10 mouse cellular contexts compared by ENCODE assay signal in the genomic region with DNA sequence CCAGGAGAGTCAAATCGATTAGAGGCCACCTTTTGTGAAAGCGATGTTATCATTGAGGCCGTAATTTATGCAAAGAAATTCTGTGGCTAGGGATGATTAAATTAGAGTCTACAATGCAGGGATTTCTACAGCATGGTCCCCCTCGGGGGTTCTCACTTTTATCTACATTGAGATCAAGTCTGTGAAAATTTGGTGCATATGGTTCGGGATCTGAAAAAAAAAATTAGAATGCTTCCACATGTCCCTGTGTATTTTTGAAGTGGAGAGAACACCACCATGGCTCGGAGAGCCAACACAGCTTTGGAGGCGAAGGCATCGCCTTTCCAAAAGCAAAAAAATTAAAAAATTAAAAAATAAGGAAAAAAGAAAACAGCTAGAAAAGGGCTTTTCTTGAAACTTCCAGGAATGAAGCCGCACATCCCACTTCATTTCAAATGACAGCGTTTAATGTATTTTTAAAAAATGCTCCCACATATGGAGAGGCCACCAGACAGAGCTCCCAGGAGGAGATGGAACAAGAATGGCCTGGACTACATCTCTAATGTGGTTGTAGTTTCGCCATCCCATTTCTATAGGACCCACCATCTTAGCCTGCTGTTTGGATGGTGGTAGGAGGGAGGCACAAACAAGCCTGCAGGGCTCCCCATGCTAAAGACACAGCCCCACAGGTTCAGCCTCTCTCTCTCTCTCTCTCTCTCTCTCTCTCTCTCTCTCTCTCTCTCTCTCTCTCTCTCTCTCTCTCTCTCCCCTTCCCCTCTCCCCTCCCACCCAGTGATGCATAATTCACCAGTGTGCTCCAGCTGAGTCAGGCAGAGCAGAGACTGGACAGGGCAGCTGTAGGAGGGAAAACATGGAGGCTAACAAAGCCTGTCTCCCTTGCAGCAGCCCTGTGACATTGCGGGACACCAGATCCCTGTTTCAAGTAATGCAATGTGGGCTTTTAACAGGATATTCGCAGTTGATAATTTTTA.
DNase-seq lines count a peak whose midpoint lies in the region; ATAC-seq and TF ChIP-seq lines count a peak whose summit lies in the region.
"Had no signal": no experiment of that assay in that cellular context is flagged by ENCODE, and none has a peak within 500 bp of the region (broad histone marks: within the 10 kb centered on the region; RNA-seq: fewer than 3 reads in every experiment).

No protein-coding gene starts in this region.

- no peaks in the 10 kb centered on the region for H3K27me3 ChIP-seq in forebrain, embryonic 16.5 days (replicated peaks; ENCODE audit: control insufficient read depth, insufficient read depth, low read length)
- H3K27me3 ChIP-seq: lung, embryonic 15.5 days had no signal

- DNase-seq in left cerebral cortex, adult 2 months (ENCODE audit: extremely low spot score in 1 of 2, low spot score in 2 of 2): no peak
- DNase-seq in left cerebral cortex, adult 8-10 months (ENCODE audit: low spot score in 2 of 2): no peak
- peak; percentile 64 for DNase-seq in mesoderm, embryonic 11.5 days (ENCODE audit: low read depth, low spot score)
- DNase-seq in retina, embryonic 14.5 days (ENCODE audit: low spot score): peak; percentile 52
- DNase-seq in cerebellum, adult 9-10 months: no peak
- no peak for DNase-seq in lung, postnatal 36 days
- no peak for DNase-seq in gastrocnemius, adult 2 months
- DNase-seq: thymus, postnatal 4 days had no signal

- peaks cover 33% of the 10 kb centered on the region for H3K4me1 ChIP-seq in forebrain, embryonic 16.5 days (replicated peaks; ENCODE audit: control insufficient read depth, insufficient read depth, low read length)

- peak; percentile 57 for ATAC-seq in forebrain, embryonic 16.5 days

- no peak overlapping the region for H3K4me3 ChIP-seq in left cerebral cortex, adult 2 months
- no peak overlapping the region for H3K4me3 ChIP-seq in forebrain, embryonic 16.5 days (replicated peaks; ENCODE audit: low read length)
- no peak overlapping the region for H3K4me3 ChIP-seq in gastrocnemius, adult 2 months
- H3K4me3 ChIP-seq: lung, embryonic 15.5 days had no signal

- no peaks in the 10 kb centered on the region for H3K9me3 ChIP-seq in forebrain, embryonic 16.5 days (ENCODE audit: control insufficient read depth, low read length)
- H3K9me3 ChIP-seq: lung, embryonic 15.5 days had no signal

- H3K4me2 ChIP-seq in forebrain, embryonic 16.5 days (ENCODE audit: low read length): no peak overlapping the region
- H3K4me2 ChIP-seq: lung, embryonic 15.5 days had no signal

- intact Hi-C loops in left cerebral cortex, adult 2 months (cut with DNase I): loop anchor here (2.0 to 5.0 kb wide), 2 partner anchors 198 to 257 kb away; no protein-coding TSS in a partner anchor
- intact Hi-C loops in gastrocnemius, adult 2 months (cut with DNase I): no loop called here

- peak overlapping the region; percentile 28; the same call in 1 of the 2 replicates for H3K27ac ChIP-seq in left cerebral cortex, adult 2 months
- H3K27ac ChIP-seq in forebrain, embryonic 16.5 days (ENCODE audit: low read length): peak overlapping the region; percentile 83
- H3K27ac ChIP-seq in gastrocnemius, adult 2 months: no peak overlapping the region
- H3K27ac ChIP-seq: lung, embryonic 15.5 days had no signal

- no peaks in the 10 kb centered on the region for H3K36me3 ChIP-seq in forebrain, embryonic 16.5 days (ENCODE audit: control insufficient read depth, insufficient read depth)
- H3K36me3 ChIP-seq: lung, embryonic 15.5 days had no signal

- 48% methylated on average over 13 of the region's 13 CpGs for WGBS in forebrain, embryonic 16.5 days

- TF ChIP-seq CTCF in left cerebral cortex, adult 2 months (IDR thresholded peaks at IDR 0.05): no peak
- no peak for TF ChIP-seq CTCF in gastrocnemius, adult 2 months (IDR thresholded peaks at IDR 0.05)

- no peak overlapping the region for H3K9ac ChIP-seq in forebrain, embryonic 16.5 days (replicated peaks; ENCODE audit: low read depth, low read length)
- H3K9ac ChIP-seq: lung, embryonic 15.5 days had no signal

Comparison
In these comparisons a context has a peak if more than half of its experiments do, and no peak if none do; other contexts are left out.
1. DNase-seq: peak in mesoderm, embryonic 11.5 days (single experiment) and retina, embryonic 14.5 days (single experiment); none in left cerebral cortex, adult 2 months (0 of 2), left cerebral cortex, adult 8-10 months (0 of 2), cerebellum, adult 9-10 months (single experiment), lung, postnatal 36 days (single experiment) and gastrocnemius, adult 2 months (single experiment).